Mouse (Mus musculus) CH12.LX (cell line): ENCODE data around the gene Narf. TPM values are rescaled to one million over a fixed set of nuclear protein-coding genes. Genes with fewer than 3 reads are reported as not detected.

Source experiments
- DNase-seq: peaks from one replicate; pipeline ENCODE4 v3.0.0-alpha.2; 2013; ENCODE audit errors: extremely low read depth
- H3K27ac ChIP-seq: 2 replicates; pipeline ENCODE4 v1.5.1; 2012; ENCODE audit warnings: low read depth, mild to moderate bottlenecking, control low read depth, moderate library complexity; ENCODE audit not compliant: insufficient read depth
- H3K27me3 ChIP-seq: replicated peaks from 2 replicates; pipeline ENCODE3; 2012; ENCODE audit warnings: inconsistent platforms
- H3K36me3 ChIP-seq, 2 experiments: replicated peaks in 1 of 2; 2 replicates each; pipeline versions ENCODE3 to v1.6.1; 2012; ENCODE audit warnings: inconsistent platforms in 1 of 2, low read length in 1 of 2, mild to moderate bottlenecking in 1 of 2, mixed read lengths in 1 of 2, moderate library complexity in 1 of 2; ENCODE audit not compliant: control insufficient read depth in 1 of 2, insufficient read depth in 1 of 2
- H3K4me1 ChIP-seq, 2 experiments: 2 replicates each; pipeline ENCODE4 v1.6.1; 2012; ENCODE audit warnings: inconsistent platforms in 1 of 2, moderate library complexity in 1 of 2; ENCODE audit not compliant: insufficient read depth in 2 of 2, control insufficient read depth in 1 of 2
- H3K4me2 ChIP-seq: 2 replicates; pipeline ENCODE4 v1.6.1; 2012; ENCODE audit warnings: low read depth, mild to moderate bottlenecking, control low read depth; ENCODE audit not compliant: poor library complexity, insufficient read depth, severe bottlenecking
- H3K4me3 ChIP-seq, 3 experiments: fragments of 150-350 bp in 1 of 3; sonication (generic) in 1 of 3; replicated peaks in 1 of 3; 2 replicates each; pipeline versions ENCODE3 to v1.5.1; 2011 to 2012; ENCODE audit warnings: low read depth in 2 of 3, low read length in 2 of 3, mild to moderate bottlenecking in 2 of 3, moderate library complexity in 2 of 3, control low read depth in 1 of 3, improper control_type of control experiment in 1 of 3, inconsistent platforms in 1 of 3, mixed read lengths in 1 of 3; ENCODE audit not compliant: poor library complexity in 1 of 3
- H3K79me2 ChIP-seq: replicated peaks from 2 replicates; pipeline ENCODE4 v1.6.1; 2012; ENCODE audit warnings: mild to moderate bottlenecking, moderate library complexity; ENCODE audit not compliant: control insufficient read depth, poor library complexity, insufficient read depth, severe bottlenecking; ENCODE audit errors: extremely low read depth
- H3K9ac ChIP-seq: 2 replicates; pipeline ENCODE4 v1.6.1; 2012; ENCODE audit warnings: low read depth, mild to moderate bottlenecking, control low read depth, moderate library complexity; ENCODE audit not compliant: insufficient read depth
- H3K9me3 ChIP-seq: replicated peaks from 2 replicates; pipeline ENCODE3; 2012; ENCODE audit warnings: low read length, inconsistent platforms, mixed read lengths
- BHLHE40 ChIP-seq: IDR thresholded peaks from 2 replicates; pipeline ENCODE4 v1.6.1; 2011; ENCODE audit warnings: mild to moderate bottlenecking, low read depth, low read length, improper control_type of control experiment
- CHD1 ChIP-seq: IDR thresholded peaks from 2 replicates; pipeline ENCODE4 v1.6.1; 2012; ENCODE audit warnings: low read depth, low read length, improper control_type of control experiment, inconsistent platforms
- CHD2 ChIP-seq: IDR thresholded peaks from 2 replicates; pipeline ENCODE4 v1.6.1; 2011; ENCODE audit warnings: low read length, improper control_type of control experiment
- E2F4 ChIP-seq: IDR thresholded peaks from 2 replicates; pipeline ENCODE4 v1.6.1; 2011; ENCODE audit warnings: low read depth, low read length, improper control_type of control experiment; ENCODE audit not compliant: insufficient replicate concordance
- ELF1 ChIP-seq: IDR thresholded peaks from 2 replicates; pipeline ENCODE4 v1.6.1; 2014; ENCODE audit warnings: low read depth, mild to moderate bottlenecking, inconsistent platforms, low read length, improper control_type of control experiment
- EP300 ChIP-seq: IDR thresholded peaks from 2 replicates; pipeline ENCODE4 v1.6.1; 2011; ENCODE audit warnings: low read length, improper control_type of control experiment
- GABPA ChIP-seq: IDR thresholded peaks from 2 replicates; pipeline ENCODE4 v1.6.1; 2012; ENCODE audit warnings: low read depth, low read length, improper control_type of control experiment, inconsistent platforms; ENCODE audit not compliant: insufficient replicate concordance
- HCFC1 ChIP-seq: IDR thresholded peaks from 2 replicates; pipeline ENCODE4 v1.6.1; 2012; ENCODE audit warnings: low read depth, mild to moderate bottlenecking, inconsistent platforms, low read length, improper control_type of control experiment
- IRF4 ChIP-seq: IDR thresholded peaks from 2 replicates; pipeline ENCODE4 v1.6.1; 2014; ENCODE audit warnings: low read depth, mild to moderate bottlenecking, inconsistent platforms, low read length, improper control_type of control experiment
- JUN ChIP-seq: IDR thresholded peaks from 2 replicates; pipeline ENCODE4 v1.6.1; 2011; ENCODE audit warnings: low read depth, mild to moderate bottlenecking, low read length, improper control_type of control experiment, moderate library complexity; ENCODE audit not compliant: insufficient read depth
- JUND ChIP-seq: conservative IDR thresholded peaks from 2 replicates; pipeline ENCODE4 v1.6.1; 2011; ENCODE audit warnings: low read depth, low read length, improper control_type of control experiment
- MAFK ChIP-seq: IDR thresholded peaks from 2 replicates; pipeline ENCODE4 v1.6.1; 2011; ENCODE audit warnings: low read length, improper control_type of control experiment; ENCODE audit not compliant: insufficient replicate concordance
- MAX ChIP-seq: IDR thresholded peaks from 2 replicates; pipeline ENCODE4 v1.6.1; 2011; ENCODE audit warnings: low read length, improper control_type of control experiment
- MAZ ChIP-seq: IDR thresholded peaks from 2 replicates; pipeline ENCODE4 v1.6.1; 2012; ENCODE audit warnings: low read depth, mild to moderate bottlenecking, inconsistent platforms, low read length, improper control_type of control experiment, moderate library complexity
- MXI1 ChIP-seq: IDR thresholded peaks from 2 replicates; pipeline ENCODE4 v1.6.1; 2011; ENCODE audit warnings: mild to moderate bottlenecking, low read depth, low read length, improper control_type of control experiment
- MYC ChIP-seq: IDR thresholded peaks from 2 replicates; pipeline ENCODE4 v1.6.1; 2011; ENCODE audit warnings: low read depth, mild to moderate bottlenecking, improper control_type of control experiment, low read length
- NELFE ChIP-seq: IDR thresholded peaks from 2 replicates; pipeline ENCODE4 v1.6.1; 2011; ENCODE audit warnings: low read depth, low read length, improper control_type of control experiment
- NRF1 ChIP-seq: IDR thresholded peaks from 2 replicates; pipeline ENCODE4 v1.6.1; 2014; ENCODE audit warnings: low read depth, mild to moderate bottlenecking, inconsistent platforms, low read length, improper control_type of control experiment, moderate library complexity
- POLR2A ChIP-seq: IDR thresholded peaks from 2 replicates; pipeline ENCODE4 v1.6.1; 2011; ENCODE audit warnings: low read depth, mild to moderate bottlenecking, improper control_type of control experiment, low read length
- POLR2AphosphoS2 ChIP-seq: IDR thresholded peaks from 2 replicates; pipeline ENCODE4 v1.6.1; 2011; ENCODE audit warnings: low read depth, low read length, improper control_type of control experiment
- RCOR1 ChIP-seq: conservative IDR thresholded peaks from 2 replicates; pipeline ENCODE4 v1.6.1; 2012; ENCODE audit warnings: low read depth, mild to moderate bottlenecking, inconsistent platforms, low read length, improper control_type of control experiment
- SIN3A ChIP-seq: IDR thresholded peaks from 2 replicates; pipeline ENCODE4 v1.6.1; 2012; ENCODE audit warnings: low read length, improper control_type of control experiment, inconsistent platforms
- SMC3 ChIP-seq: IDR thresholded peaks from 2 replicates; pipeline ENCODE4 v1.6.1; 2011; ENCODE audit warnings: low read depth, low read length, improper control_type of control experiment
- TBP ChIP-seq: conservative IDR thresholded peaks from 2 replicates; pipeline ENCODE4 v1.6.1; 2011; ENCODE audit warnings: low read depth, low read length, improper control_type of control experiment
- TCF12 ChIP-seq: IDR thresholded peaks from 2 replicates; pipeline ENCODE4 v1.6.1; 2014; ENCODE audit warnings: low read depth, mild to moderate bottlenecking, inconsistent platforms, low read length, improper control_type of control experiment
- UBTF ChIP-seq: IDR thresholded peaks from 2 replicates; pipeline ENCODE4 v1.6.1; 2012; ENCODE audit warnings: low read depth, mild to moderate bottlenecking, inconsistent platforms, low read length, improper control_type of control experiment, moderate library complexity
- USF1 ChIP-seq: IDR thresholded peaks from 2 replicates; pipeline ENCODE4 v1.6.1; 2014; ENCODE audit warnings: low read depth, mild to moderate bottlenecking, inconsistent platforms, low read length, improper control_type of control experiment
- ZC3H11A ChIP-seq: IDR thresholded peaks from 2 replicates; pipeline ENCODE4 v1.6.1; 2012; ENCODE audit warnings: low read depth, mild to moderate bottlenecking, inconsistent platforms, low read length, improper control_type of control experiment
- ZMIZ1 ChIP-seq: IDR thresholded peaks from 2 replicates; pipeline ENCODE4 v1.6.1; 2012; ENCODE audit warnings: low read depth, mild to moderate bottlenecking, inconsistent platforms, low read length, improper control_type of control experiment
- ZNF384 ChIP-seq: IDR thresholded peaks from 2 replicates; pipeline ENCODE4 v1.6.1; 2012; ENCODE audit warnings: low read depth, low read length, improper control_type of control experiment, inconsistent platforms
- dilution Hi-C: fragments of 300-500 bp; cut with MboI; formaldehyde crosslinking; loops from 2 replicates; pipeline ENCODE4 v1.14.3; 2020; ENCODE audit warnings: low sequenced_read_pairs; ENCODE audit not compliant: extremely low pct_unique_long_range_greater_than_20kb, extremely low pct_ligation_motif_present
- in situ Hi-C: fragments of 300-500 bp; cut with MboI; formaldehyde crosslinking; loops from 3 replicates; pipeline ENCODE4 v1.14.3; 2019; ENCODE audit warnings: low sequenced_read_pairs, low pct_ligation_motif_present, low pct_unique_long_range_greater_than_20kb, mixed read lengths
- polyA plus RNA-seq: library from polyadenylated mRNA; unstranded; fragments of >175 nt; gene quantifications from 2 replicates; pipeline ENCODE4 v1.2.1, GENCODE M21; 2012; ENCODE audit warnings: low read depth; ENCODE audit not compliant: insufficient read length
- total RNA-seq, 2 experiments: library from RNA; depleted of rRNA; stranded (reverse); fragments of 300-350 nt in 1 of 2; fragments of >200 nt in 1 of 2; gene quantifications; 2 replicates each; pipeline ENCODE4 v1.2.3; 2012 to 2014

Narf gene
- total and polyA plus RNA-seq, 3 experiments, result 11.7 to 29.9 (median 26.2) TPM

- H3K36me3 ChIP-seq, result peaks cover 34 to 40% of the 10 kb centered on the region in 2 experiments
- peaks cover 16% of the 10 kb centered on the region for H3K79me2 ChIP-seq
- no peaks in the 10 kb centered on the region for H3K9me3 ChIP-seq
- peaks cover 13 to 39% of the 10 kb centered on the region in 2 experiments for H3K4me1 ChIP-seq
- H3K4me3 ChIP-seq, result peak within 1 kb of the TSS; percentile 60 to 96 (median 81)
- H3K27me3 ChIP-seq, result no peaks in the 10 kb centered on the region
- peak within 1 kb of the TSS; percentile 86 for H3K27ac ChIP-seq
- TF ChIP-seq TBP (no peak), USF1 (no peak), MAZ (no peak), POLR2AphosphoS2 (peak; percentile 84; the same call in 1 of the 2 replicates), SIN3A (peak; percentile 87), JUN (no peak), NRF1 (peak; percentile 45), ZNF384 (no peak), HCFC1 (peak; percentile 68), NELFE (peak; percentile 94), IRF4 (peak; percentile 60), POLR2A (peak; percentile 88), TCF12 (peak; percentile 72), MAFK (no peak), ELF1 (peak; percentile 99), BHLHE40 (no peak), GABPA (no peak), MXI1 (peak; percentile 59; the same call in 1 of the 2 replicates), MAX (0 out of 2 replicates have a peak, but pooled peaks have one; percentile 6), EP300 (no peak), ZMIZ1 (peak; percentile 79), SMC3 (no peak)
- TF ChIP-seq, all 38 proteins: peak for 12
- Histone ChIP-seq H3K9ac (peak within 1 kb of the TSS; percentile 71), H3K4me2 (peak within 1 kb of the TSS; percentile 88)
- in situ Hi-C loops (no loop called here), dilution Hi-C loops (no loop called here)
- peak; percentile 94 for DNase-seq
Observed at GRCm38 (mm10) chr11:121229018-121229439, 8.0 kb upstream of the Narf start, which contains the start of gene Cybc1. Gene Cybc1 (minus strand): TSS chr11:121229322.

DNA sequence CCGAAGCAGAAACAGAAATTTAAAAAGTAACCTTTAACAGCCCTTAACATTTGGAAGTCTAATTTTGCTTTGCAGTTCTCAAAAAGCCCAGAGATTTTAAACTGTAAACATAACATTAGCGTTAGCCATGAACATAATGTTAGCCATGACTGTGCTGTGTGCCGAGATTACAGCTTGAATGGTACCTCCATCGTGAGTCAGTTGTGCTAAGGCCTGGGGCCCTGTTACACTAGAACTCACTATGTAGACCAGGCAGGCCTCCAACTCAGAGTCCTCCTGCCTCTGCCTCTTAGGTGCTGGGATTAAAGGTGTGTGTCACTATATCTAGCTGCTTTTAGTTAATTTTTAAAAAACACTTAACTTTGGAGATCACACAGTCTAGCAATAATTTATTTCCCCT lies 5.9 kb upstream of the Narf start:
- no peak overlapping the region for H3K4me2 ChIP-seq
- H3K4me3 ChIP-seq, result no peak overlapping the region
- H3K27ac ChIP-seq, result no peak overlapping the region
- in situ Hi-C loops (no loop called here), dilution Hi-C loops (no loop called here)
- peaks cover 12 to 18% of the 10 kb centered on the region in 2 experiments for H3K36me3 ChIP-seq
- H3K9me3 ChIP-seq, result no peaks in the 10 kb centered on the region
- peaks cover 13 to 44% of the 10 kb centered on the region in 2 experiments for H3K4me1 ChIP-seq
- TF ChIP-seq ZC3H11A (no peak), CHD2 (no peak), TBP (no peak), GABPA (no peak), MAFK (no peak), CHD1 (no peak), JUND (no peak), E2F4 (no peak), RCOR1 (no peak), JUN (no peak), ZNF384 (no peak), UBTF (no peak), POLR2A (no peak), HCFC1 (no peak), MYC (no peak), POLR2AphosphoS2 (no peak), SIN3A (no peak), IRF4 (no peak), NRF1 (no peak)
- TF ChIP-seq, all 38 proteins: peak for 0
- Histone ChIP-seq H3K79me2 (peaks cover 14% of the 10 kb centered on the region), H3K27me3 (no peaks in the 10 kb centered on the region), H3K9ac (no peak overlapping the region)
- no peak for DNase-seq
